Mouse (Mus musculus): ENCODE results near the gene Plekhs1.
"Not testable (repeated sequence)": the region's sequence is repeated elsewhere in the genome, so short reads cannot be mapped to it uniquely, and the experiment has no call there.

Plekhs1 gene

GRCm38 (mm10) chr19:56459154-56460050, 2.0 kb upstream of the Plekhs1 start:
- DNase-seq, result peak; percentile 22

GRCm38 (mm10) chr19:56460241-56460640, 1.2 kb upstream of the Plekhs1 start:
- no peak for DNase-seq

GRCm38 (mm10) chr19:56462786-56463185, 1.3 kb downstream of the Plekhs1 start:
- DNase-seq, result no peak

- DNase-seq, result no peak
These were observed 5.0 kb downstream of the Plekhs1 start for GRCm38 (mm10) chr19:56466486-56466885.

GRCm38 (mm10) chr19:56470286-56471020, 9.0 kb downstream of the Plekhs1 start:
- no peak for DNase-seq

- no peak for DNase-seq
These were observed 10.5 kb downstream of the Plekhs1 start for GRCm38 (mm10) chr19:56471934-56472333.

- DNase-seq, result no peak
These were observed 13.6 kb downstream of the Plekhs1 start for GRCm38 (mm10) chr19:56474869-56475550.

GRCm38 (mm10) chr19:56476546-56476945, 15.1 kb downstream of the Plekhs1 start:
- DNase-seq, result no peak

GRCm38 (mm10) chr19:56477253-56477652, 15.8 kb downstream of the Plekhs1 start:
- DNase-seq, result no peak

- no peak for DNase-seq
These were observed 16.4 kb downstream of the Plekhs1 start for GRCm38 (mm10) chr19:56477832-56478231.

- DNase-seq, result no peak
These were observed 23.4 kb downstream of the Plekhs1 start for GRCm38 (mm10) chr19:56484630-56485375.

- DNase-seq, result no peak
These were observed 24.2 kb downstream of the Plekhs1 start for GRCm38 (mm10) chr19:56485376-56486271.

GRCm38 (mm10) chr19:56486926-56487325, 25.5 kb downstream of the Plekhs1 start:
- no peak for DNase-seq

- no peak for DNase-seq
These were observed 25.9 kb downstream of the Plekhs1 start for GRCm38 (mm10) chr19:56487339-56487738.

- DNase-seq, result no peak
These were observed 28.2 kb downstream of the Plekhs1 start for GRCm38 (mm10) chr19:56489601-56490000.

- not testable (repeated sequence) for DNase-seq
These were observed 32.7 kb downstream of the Plekhs1 start for GRCm38 (mm10) chr19:56494157-56494556.

GRCm38 (mm10) chr19:56503069-56503468, 41.6 kb downstream of the Plekhs1 start:
- not testable (repeated sequence) for DNase-seq

GRCm38 (mm10) chr19:56503525-56503924, 42.1 kb downstream of the Plekhs1 start:
- DNase-seq, result not testable (repeated sequence)

GRCm38 (mm10) chr19:56511207-56511606, 49.8 kb downstream of the Plekhs1 start:
- not testable (repeated sequence) for DNase-seq

GRCm38 (mm10) chr19:56513527-56513926, 52.1 kb downstream of the Plekhs1 start:
- DNase-seq, result not testable (repeated sequence)

- not testable (repeated sequence) for DNase-seq
These were observed 58.0 kb downstream of the Plekhs1 start for GRCm38 (mm10) chr19:56519408-56519807.

Data from cerebellum, adult 11-12 months (tissue).